Mouse (Mus musculus) thymus, postnatal 25 days (tissue): ENCODE measurements around the gene Slc5a4b.

Experiments
- DNase-seq: peaks from one replicate; pipeline ENCODE4 v3.0.0; 2022

Slc5a4b gene

DNA sequence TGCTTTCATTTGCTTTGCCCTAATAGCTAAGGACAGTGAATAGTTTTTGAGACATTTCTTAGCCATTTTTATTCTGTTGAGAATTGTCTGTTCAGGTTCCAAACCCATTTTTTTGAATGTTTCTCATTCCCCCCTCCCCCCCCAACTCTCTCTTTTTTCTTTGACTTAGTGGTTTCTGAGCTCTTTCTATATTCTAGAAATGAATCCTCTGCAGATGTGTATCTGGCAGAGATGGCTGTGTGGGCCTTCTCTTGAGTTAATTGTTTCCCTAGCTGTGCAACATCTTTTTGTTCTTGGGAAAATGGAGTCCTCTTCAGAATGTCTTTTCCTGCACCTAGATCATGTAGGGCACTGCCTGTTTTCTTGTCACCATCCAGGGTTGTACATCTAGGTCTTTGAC is 75.5 kb downstream of the Slc5a4b start:
- DNase-seq: no peak

- peak; percentile 12 for DNase-seq
These were observed 76.7 kb downstream of the Slc5a4b start for GRCm38 (mm10) chr10:76034001-76034600.

DNA sequence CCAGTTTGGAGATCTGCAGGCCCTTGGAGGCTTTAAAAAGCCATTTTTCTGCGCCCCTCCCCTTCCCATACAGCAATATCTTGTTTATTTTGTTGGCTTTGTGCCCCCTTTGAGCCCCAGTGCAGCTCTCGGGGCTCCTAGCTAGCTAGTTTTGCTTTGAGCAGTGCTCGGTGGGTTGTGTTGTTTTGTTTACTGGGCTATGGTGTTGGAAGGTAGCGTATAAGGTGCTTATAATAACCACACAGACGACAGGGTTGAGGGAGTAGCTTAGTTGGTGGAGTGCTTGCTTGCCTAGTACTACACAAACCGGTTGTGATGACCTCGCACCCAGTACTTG is 77.7 kb downstream of the Slc5a4b start:
- DNase-seq: no peak

GRCm38 (mm10) chr10:76032402-76033118 is 78.2 kb downstream of the Slc5a4b start, which contains the start of gene Zfp280b:
Gene Zfp280b, plus strand, starts transcription at chr10:76032650.
- peak; percentile 96 for DNase-seq

- DNase-seq: no peak
These were observed 79.0 kb downstream of the Slc5a4b start for GRCm38 (mm10) chr10:76031511-76032401.

DNA sequence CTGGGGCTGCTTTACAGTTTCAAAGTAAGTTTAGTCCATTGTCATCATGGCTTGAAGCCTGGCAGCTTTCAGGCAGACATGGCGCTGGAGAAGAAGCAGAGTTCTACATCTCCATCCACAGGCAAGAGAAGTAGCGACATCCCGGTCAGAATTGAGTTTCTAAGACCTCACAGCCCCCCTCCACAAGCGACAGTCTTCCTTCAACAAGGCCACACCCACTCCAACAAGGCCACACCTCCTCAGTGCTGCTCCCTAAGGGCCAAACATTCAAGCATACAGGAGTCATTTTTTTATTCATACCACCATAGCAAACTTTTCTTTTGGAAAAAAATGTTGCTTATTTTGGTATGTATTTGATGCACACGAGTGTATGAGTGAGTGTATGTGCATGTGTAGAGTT is 80.3 kb downstream of the Slc5a4b start:
- peak; percentile 11 for DNase-seq

GRCm38 (mm10) chr10:76029276-76029675 is 81.5 kb downstream of the Slc5a4b start:
- DNase-seq: no peak

- no peak for DNase-seq
These were observed 82.4 kb downstream of the Slc5a4b start for GRCm38 (mm10) chr10:76028396-76028795.

GRCm38 (mm10) chr10:76028016-76028366 is 82.8 kb downstream of the Slc5a4b start:
- no peak for DNase-seq

DNA sequence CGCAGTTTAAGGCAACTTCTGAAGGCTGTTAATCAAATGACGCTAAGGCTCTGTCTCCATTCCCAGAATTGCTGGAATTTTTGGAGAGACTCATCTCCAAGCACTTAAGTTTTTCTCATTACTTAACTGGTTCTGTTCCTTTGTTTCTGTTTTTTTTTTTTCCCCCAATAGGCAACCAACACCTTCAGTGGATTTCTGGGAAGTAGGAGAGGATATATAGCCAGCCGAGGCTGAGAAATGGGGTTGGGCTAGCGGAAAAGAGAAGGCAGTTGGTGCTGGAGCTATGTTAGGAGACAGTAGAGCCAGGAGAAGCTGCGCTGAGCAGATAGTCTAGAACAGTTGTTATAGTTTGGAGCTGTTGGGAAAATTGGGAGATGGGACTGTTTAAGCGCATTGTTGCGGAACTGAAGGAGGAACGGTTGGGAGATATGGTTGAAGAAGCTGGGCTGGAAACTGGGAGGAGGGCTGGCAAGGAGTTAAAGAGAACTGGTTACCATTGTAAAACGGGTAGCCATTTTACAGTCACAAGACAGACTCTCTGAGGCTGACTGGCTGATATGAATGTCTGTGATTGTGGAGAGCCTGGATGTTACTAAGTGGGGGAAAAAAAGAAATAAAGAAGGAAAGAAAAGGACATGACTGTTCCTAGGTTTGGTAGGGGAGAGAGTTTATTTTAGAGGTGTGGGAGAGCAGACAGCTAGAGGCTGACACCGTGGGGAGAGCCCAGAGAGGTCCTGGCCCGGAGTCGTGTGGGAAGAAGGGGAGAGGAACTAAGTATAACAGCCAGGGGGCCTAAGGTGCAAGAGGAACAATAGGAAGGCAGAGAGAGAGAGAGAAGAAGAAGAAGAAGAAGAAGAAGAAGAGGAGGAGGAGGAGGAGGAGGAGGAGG is 83.4 kb downstream of the Slc5a4b start:
- DNase-seq: no peak

DNA sequence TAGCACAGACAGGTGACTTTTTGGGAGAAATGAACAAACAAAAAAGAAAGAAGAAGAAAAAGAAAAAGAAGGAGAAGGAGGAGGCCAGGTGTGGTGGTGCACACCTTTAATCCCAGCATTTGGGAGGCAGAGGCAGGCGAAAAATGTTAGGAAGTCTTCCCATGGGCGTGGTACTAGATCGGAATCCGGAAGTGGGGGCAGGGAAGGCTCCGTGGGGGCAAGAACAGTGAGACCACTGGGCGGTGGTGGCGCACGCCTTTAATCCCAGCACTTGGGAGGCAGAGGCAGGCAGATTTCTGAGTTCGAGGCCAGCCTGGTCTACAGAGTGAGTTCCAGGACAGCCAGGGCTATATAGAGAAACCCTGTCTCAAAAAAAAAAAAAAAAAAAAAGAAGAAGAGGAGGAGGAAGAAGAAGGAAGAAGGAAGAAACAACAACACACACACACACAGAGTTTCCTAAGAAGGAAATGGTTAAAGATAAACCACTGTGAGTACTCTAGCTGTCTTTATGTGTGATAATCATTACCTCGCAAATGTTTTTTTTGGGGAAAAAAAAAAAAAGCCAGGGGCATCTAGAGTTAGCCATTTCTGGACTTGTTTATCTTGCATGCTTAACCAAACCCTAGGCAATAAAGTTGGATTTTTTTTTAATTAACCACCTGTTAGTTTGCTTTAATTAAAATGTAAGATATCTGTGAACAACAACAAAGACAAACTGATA is 85.1 kb downstream of the Slc5a4b start:
- no peak for DNase-seq

DNA sequence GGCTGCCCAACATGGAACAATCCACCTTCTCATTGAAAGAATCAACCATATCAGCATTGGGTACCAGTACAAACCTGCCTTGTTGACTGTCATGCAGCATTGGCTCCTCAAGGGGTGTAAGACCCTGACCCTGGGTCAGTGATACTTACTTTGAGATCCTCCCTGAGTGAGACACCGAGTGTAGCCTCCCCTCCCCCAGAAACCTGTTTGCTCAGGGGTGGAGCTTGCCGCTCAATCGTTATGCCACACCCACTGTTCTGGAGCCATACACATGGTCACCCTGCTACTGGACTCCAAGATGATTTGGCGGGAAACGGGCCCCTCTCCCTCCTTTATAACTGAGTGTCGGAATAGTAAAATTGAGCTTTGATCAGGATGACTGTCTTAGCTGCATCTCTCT is 86.8 kb downstream of the Slc5a4b start:
- no peak for DNase-seq

GRCm38 (mm10) chr10:76021728-76022127 is 89.0 kb downstream of the Slc5a4b start:
- no peak for DNase-seq

- no peak for DNase-seq
These were observed 93.9 kb downstream of the Slc5a4b start for GRCm38 (mm10) chr10:76016886-76017285.

GRCm38 (mm10) chr10:76012922-76013321 is 97.8 kb downstream of the Slc5a4b start:
- DNase-seq: no peak

DNA sequence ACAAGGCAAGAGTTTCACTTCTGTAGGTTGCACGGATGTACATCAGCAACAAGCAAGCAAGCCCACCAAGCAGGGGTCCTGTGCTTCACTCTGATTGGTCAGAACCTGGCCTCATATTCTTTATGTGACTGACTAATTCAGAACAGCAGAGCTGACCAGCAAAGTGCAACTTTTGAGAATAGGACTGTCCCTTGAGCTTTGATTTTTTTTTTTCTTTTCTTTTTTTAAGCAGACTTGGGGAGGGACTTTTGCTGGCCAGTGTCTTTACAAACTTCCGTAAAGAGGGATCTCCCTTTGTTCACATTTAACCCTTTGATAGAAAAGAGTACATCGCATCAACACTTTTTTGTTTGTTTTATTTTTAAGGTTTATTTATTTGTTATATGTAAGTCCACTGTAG is 100.9 kb downstream of the Slc5a4b start:
- no peak for DNase-seq
